Mouse (Mus musculus): ENCODE data around the gene Fam173b.

- TF ChIP-seq CTCF (conservative IDR thresholded peaks at IDR 0.05; ENCODE audit: insufficient read depth, insufficient read length, low read depth, low read length) (no peak), POLR2A (IDR thresholded peaks at IDR 0.05; ENCODE audit: low read depth, low read length) (no peak)
These were observed 25.6 kb upstream of the Fam173b start for GRCm38 (mm10) chr15:31576076-31576475.
